Mouse (Mus musculus): Measurements from ENCODE around the gene Lrp1. TPM values are rescaled to one million over a fixed set of nuclear protein-coding genes. Genes with fewer than 3 reads are reported as not detected.

The Lrp1 gene
- polyA plus RNA-seq, 1 experiment from 2014 or later, result 23.2 TPM

- Histone ChIP-seq H3K36me3 (replicated peaks) (peaks cover 81% of the 10 kb centered on the region), H3K9me3 (replicated peaks) (no peaks in the 10 kb centered on the region), H3K27me3 (no peaks in the 10 kb centered on the region), H3K4me1 (replicated peaks) (no peaks in the 10 kb centered on the region), H3K4me2 (no peak overlapping the region), H3K27ac (replicated peaks) (no peak overlapping the region), H3K9ac (no peak overlapping the region), H3K4me3 (replicated peaks) (no peak overlapping the region)
- 86% methylated on average over 3 of the region's 3 CpGs for WGBS (ENCODE audit: insufficient replicate concordance)
- no peak for ATAC-seq (ENCODE audit: insufficient read depth)
These were observed 128.8 kb downstream of the Lrp1 start for GRCm38 (mm10) chr10:127492118-127492517.

DNA sequence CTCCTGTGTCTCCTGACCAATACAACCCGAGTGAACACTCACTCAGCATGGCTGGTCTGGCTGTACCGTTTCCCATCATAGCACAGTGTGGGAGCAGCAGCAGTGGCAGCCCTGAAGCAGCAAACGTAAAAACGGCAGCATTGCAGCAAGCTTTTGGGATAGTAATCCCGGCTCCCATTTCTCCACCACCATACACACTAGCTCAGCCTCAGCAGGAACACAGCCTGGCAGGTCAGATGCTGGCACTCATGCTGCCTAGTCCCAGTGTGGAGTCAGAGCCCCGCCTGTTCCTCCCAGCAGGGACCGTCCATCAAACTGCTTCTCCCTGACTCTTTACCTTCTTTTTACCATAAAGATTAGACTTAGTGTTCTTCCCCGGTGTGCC is 129.8 kb downstream of the Lrp1 start:
- H3K9me3 ChIP-seq (replicated peaks), result no peaks in the 10 kb centered on the region
- 73% methylated on average over 8 of the region's 8 CpGs for WGBS (ENCODE audit: insufficient replicate concordance)
- no peak for ATAC-seq (ENCODE audit: insufficient read depth)

GRCm38 (mm10) chr10:127490160-127491127 is 130.5 kb downstream of the Lrp1 start:
- WGBS (ENCODE audit: insufficient replicate concordance), result 79% methylated on average over 18 of the region's 18 CpGs
- Histone ChIP-seq H3K4me2 (no peak overlapping the region), H3K4me3 (replicated peaks) (no peak overlapping the region), H3K9ac (no peak overlapping the region), H3K27ac (replicated peaks) (no peak overlapping the region), H3K27me3 (no peaks in the 10 kb centered on the region), H3K36me3 (replicated peaks) (peaks cover 77% of the 10 kb centered on the region), H3K9me3 (replicated peaks) (no peaks in the 10 kb centered on the region), H3K4me1 (replicated peaks) (no peaks in the 10 kb centered on the region)
- no peak for ATAC-seq (ENCODE audit: insufficient read depth)

More for the DNA sequence above, 129.8 kb downstream of the Lrp1 start:
- Histone ChIP-seq H3K9ac (no peak overlapping the region), H3K36me3 (replicated peaks) (peaks cover 80% of the 10 kb centered on the region), H3K4me1 (replicated peaks) (no peaks in the 10 kb centered on the region), H3K4me3 (replicated peaks) (no peak overlapping the region), H3K27ac (replicated peaks) (no peak overlapping the region), H3K27me3 (no peaks in the 10 kb centered on the region), H3K4me2 (no peak overlapping the region)

DNA sequence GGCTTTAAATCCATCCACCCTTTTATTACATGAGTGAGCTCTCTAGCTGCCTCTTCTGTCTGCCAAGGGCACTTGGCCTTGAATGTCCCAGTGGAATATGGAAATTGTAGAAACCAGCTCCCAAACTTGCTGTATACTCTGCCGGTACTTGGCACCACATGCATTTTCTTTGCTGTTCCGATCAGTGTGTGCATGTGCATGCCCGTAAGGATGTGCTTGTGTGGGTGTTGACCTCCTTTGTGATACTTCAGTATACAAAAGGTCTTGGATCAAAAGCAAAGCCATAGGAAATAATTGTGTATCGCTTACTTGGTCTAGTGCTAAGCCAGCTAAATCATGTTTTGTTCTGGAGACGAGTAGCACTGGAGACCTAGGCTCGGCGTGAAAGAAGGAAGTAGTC is 132.1 kb downstream of the Lrp1 start:
- Histone ChIP-seq H3K4me3 (replicated peaks) (no peak overlapping the region), H3K27me3 (no peaks in the 10 kb centered on the region), H3K4me1 (replicated peaks) (no peaks in the 10 kb centered on the region), H3K9me3 (replicated peaks) (no peaks in the 10 kb centered on the region), H3K4me2 (no peak overlapping the region), H3K9ac (no peak overlapping the region), H3K27ac (replicated peaks) (no peak overlapping the region), H3K36me3 (replicated peaks) (peaks cover 77% of the 10 kb centered on the region)
- 77% methylated on average over 7 of the region's 7 CpGs for WGBS (ENCODE audit: insufficient replicate concordance)
- ATAC-seq (ENCODE audit: insufficient read depth), result no peak

Other genes with a start within 250 kb of the Lrp1 start
- gene R3hdm2, start 240.8 kb downstream of the Lrp1 start, polyA plus RNA-seq (2015; fragmentation: Nextera tagmentation; extraction: Ambion mirVana), result 14.4 and 15.0 TPM in 2 replicates
- gene Stac3, start 119.5 kb downstream of the Lrp1 start, polyA plus RNA-seq (2015; fragmentation: Nextera tagmentation; extraction: Ambion mirVana), result 1.0 and 1.2 TPM in 2 replicates
- gene Ndufa4l2, start 106.2 kb downstream of the Lrp1 start, polyA plus RNA-seq (2015; fragmentation: Nextera tagmentation; extraction: Ambion mirVana), result 20.7 and 42.1 TPM in 2 replicates
- 138 and 159 TPM in 2 replicates for gene Shmt2, start 98.7 kb downstream of the Lrp1 start, polyA plus RNA-seq (2015; fragmentation: Nextera tagmentation; extraction: Ambion mirVana)
- 0.07 TPM in 1 of 2 replicates, not detected in the other for gene Nxph4, start 86.6 kb downstream of the Lrp1 start, polyA plus RNA-seq (2015; fragmentation: Nextera tagmentation; extraction: Ambion mirVana)
- 14.3 and 15.6 TPM in 2 replicates for gene Stat6, start 21.8 kb upstream of the Lrp1 start, polyA plus RNA-seq (2015; fragmentation: Nextera tagmentation; extraction: Ambion mirVana)
- 5.3 and 5.7 TPM in 2 replicates for gene Nemp1, start 45.8 kb upstream of the Lrp1 start, polyA plus RNA-seq (2015; fragmentation: Nextera tagmentation; extraction: Ambion mirVana)
- gene Nab2, start 47.4 kb upstream of the Lrp1 start, polyA plus RNA-seq (2015; fragmentation: Nextera tagmentation; extraction: Ambion mirVana), result 2.9 and 3.5 TPM in 2 replicates
- gene Myo1a, start 84.0 kb upstream of the Lrp1 start, polyA plus RNA-seq (2015; fragmentation: Nextera tagmentation; extraction: Ambion mirVana), result 0.08 and 0.12 TPM in 2 replicates
- gene Tac2, start 103.3 kb upstream of the Lrp1 start, polyA plus RNA-seq (2015; fragmentation: Nextera tagmentation; extraction: Ambion mirVana), result 15.3 and 18.4 TPM in 2 replicates
- 0.82 and 0.97 TPM in 2 replicates for gene Zbtb39, start 118.4 kb upstream of the Lrp1 start, polyA plus RNA-seq (2015; fragmentation: Nextera tagmentation; extraction: Ambion mirVana)
- gene Gpr182, start 130.6 kb upstream of the Lrp1 start, polyA plus RNA-seq (2015; fragmentation: Nextera tagmentation; extraction: Ambion mirVana), result 12.0 and 13.7 TPM in 2 replicates
- gene Rdh1, start 138.6 kb upstream of the Lrp1 start, polyA plus RNA-seq (2015; fragmentation: Nextera tagmentation; extraction: Ambion mirVana), result 0.17 and 0.22 TPM in 2 replicates
- 0.13 and 0.17 TPM in 2 replicates for gene Rdh16f1, start 138.6 kb upstream of the Lrp1 start, polyA plus RNA-seq (2015; fragmentation: Nextera tagmentation; extraction: Ambion mirVana)
- not detected in 2 replicates for gene Rdh9, start 155.2 kb upstream of the Lrp1 start, polyA plus RNA-seq (2015; fragmentation: Nextera tagmentation; extraction: Ambion mirVana)
- gene Rdh16, start 180.0 kb upstream of the Lrp1 start, polyA plus RNA-seq (2015; fragmentation: Nextera tagmentation; extraction: Ambion mirVana), result 0.03 TPM in 1 of 2 replicates, not detected in the other
- gene Rdh19, start 228.8 kb upstream of the Lrp1 start, polyA plus RNA-seq (2015; fragmentation: Nextera tagmentation; extraction: Ambion mirVana), result 0.05 TPM in 1 of 2 replicates, not detected in the other
- gene Rdh16f2, start 245.3 kb upstream of the Lrp1 start, polyA plus RNA-seq (2015; fragmentation: Nextera tagmentation; extraction: Ambion mirVana), result 0.29 and 0.68 TPM in 2 replicates

Measured in liver, embryonic 15.5 days (tissue).